Mouse (Mus musculus): ENCODE measurements around the gene Tns4. TPM values are rescaled to one million over a fixed set of nuclear protein-coding genes. Genes with fewer than 3 reads are reported as not detected.
A peak's percentile ranks its signal among the peaks of the same experiment; 100 is the strongest.

The Tns4 gene
- polyA plus RNA-seq, 1 experiment from 2014 or later: 0.16 TPM

- H3K27me3 ChIP-seq (replicated peaks; ENCODE audit: control insufficient read depth, insufficient read depth, low read length): no peaks in the 10 kb centered on the region
- no peaks in the 10 kb centered on the region for H3K9me3 ChIP-seq (ENCODE audit: control insufficient read depth, low read length)
- peak overlapping the region; percentile 100 for H3K4me2 ChIP-seq (ENCODE audit: low read length)
- ATAC-seq: peak; percentile 37; the same call in 1 of the 2 replicates
- peak overlapping the region; percentile 66 for H3K4me3 ChIP-seq (ENCODE audit: low read length)
- H3K36me3 ChIP-seq (ENCODE audit: control insufficient read depth, insufficient read depth, low read length): no peaks in the 10 kb centered on the region
- H3K9ac ChIP-seq (ENCODE audit: low read depth, low read length): peak overlapping the region; percentile 86
- peaks cover 18% of the 10 kb centered on the region for H3K4me1 ChIP-seq (ENCODE audit: control insufficient read depth, insufficient read depth, low read depth, low read length)
- 1% methylated on average over 17 of the region's 17 CpGs for WGBS
- peak overlapping the region; percentile 74; the same call in 1 of the 2 replicates for H3K27ac ChIP-seq (ENCODE audit: low read depth, low read length)
These were observed 48.6 kb downstream of the Tns4 start for GRCm38 (mm10) chr11:99040346-99040974.

GRCm38 (mm10) chr11:99039782-99040181, 49.3 kb downstream of the Tns4 start:
- Histone ChIP-seq H3K27ac (ENCODE audit: low read depth, low read length) (no peak overlapping the region), H3K9ac (ENCODE audit: low read depth, low read length) (peak overlapping the region; percentile 24), H3K4me2 (ENCODE audit: low read length) (peak overlapping the region; percentile 100), H3K36me3 (ENCODE audit: control insufficient read depth, insufficient read depth, low read length) (no peaks in the 10 kb centered on the region), H3K4me1 (ENCODE audit: control insufficient read depth, insufficient read depth, low read depth, low read length) (peaks cover 18% of the 10 kb centered on the region), H3K9me3 (ENCODE audit: control insufficient read depth, low read length) (no peaks in the 10 kb centered on the region), H3K4me3 (ENCODE audit: low read length) (peak overlapping the region; percentile 66), H3K27me3 (replicated peaks; ENCODE audit: control insufficient read depth, insufficient read depth, low read length) (no peaks in the 10 kb centered on the region)
- WGBS: 0% methylated on average over 15 of the region's 15 CpGs
- peak; percentile 88 for ATAC-seq

DNA sequence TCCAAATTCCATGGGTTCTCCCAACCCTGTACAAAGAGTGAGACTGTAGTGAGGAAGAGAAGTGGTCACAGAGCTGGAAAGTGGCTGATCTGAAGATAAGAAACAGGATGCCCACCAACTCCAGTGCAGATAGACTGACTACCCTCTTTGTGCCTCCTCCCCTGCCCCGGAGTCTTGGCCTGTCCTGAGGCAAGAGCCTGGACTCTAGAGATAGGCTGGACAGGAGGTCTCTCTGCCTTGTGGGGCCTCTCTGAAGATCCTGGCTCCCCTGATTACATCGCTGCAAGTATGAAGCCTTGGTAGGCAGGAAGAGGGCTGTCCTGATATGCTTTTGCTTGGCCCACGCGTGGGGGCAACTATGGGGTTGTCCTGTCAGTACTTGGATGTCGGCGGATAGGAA, 52.9 kb downstream of the Tns4 start:
- WGBS: 83% methylated on average over 6 of the region's 6 CpGs
- H3K4me3 ChIP-seq (ENCODE audit: low read length): no peak overlapping the region
- no peaks in the 10 kb centered on the region for H3K36me3 ChIP-seq (ENCODE audit: control insufficient read depth, insufficient read depth, low read length)
- no peaks in the 10 kb centered on the region for H3K27me3 ChIP-seq (replicated peaks; ENCODE audit: control insufficient read depth, insufficient read depth, low read length)
- ATAC-seq: no peak
- H3K9ac ChIP-seq (ENCODE audit: low read depth, low read length): no peak overlapping the region
- no peaks in the 10 kb centered on the region for H3K9me3 ChIP-seq (ENCODE audit: control insufficient read depth, low read length)
- H3K27ac ChIP-seq (ENCODE audit: low read depth, low read length): no peak overlapping the region
- no peak overlapping the region for H3K4me2 ChIP-seq (ENCODE audit: low read length)
- peaks cover 7% of the 10 kb centered on the region; the same call in 1 of the 2 replicates for H3K4me1 ChIP-seq (ENCODE audit: control insufficient read depth, insufficient read depth, low read depth, low read length)

- ATAC-seq: no peak
- Histone ChIP-seq H3K27ac (ENCODE audit: low read depth, low read length) (no peak overlapping the region), H3K4me3 (ENCODE audit: low read length) (no peak overlapping the region), H3K9me3 (ENCODE audit: control insufficient read depth, low read length) (no peaks in the 10 kb centered on the region), H3K36me3 (ENCODE audit: control insufficient read depth, insufficient read depth, low read length) (no peaks in the 10 kb centered on the region), H3K4me1 (ENCODE audit: control insufficient read depth, insufficient read depth, low read depth, low read length) (peaks cover under 1% of the 10 kb centered on the region; the same call in 1 of the 2 replicates), H3K27me3 (replicated peaks; ENCODE audit: control insufficient read depth, insufficient read depth, low read length) (no peaks in the 10 kb centered on the region), H3K9ac (ENCODE audit: low read depth, low read length) (no peak overlapping the region), H3K4me2 (ENCODE audit: low read length) (no peak overlapping the region)
- 73% methylated on average over 4 of the region's 4 CpGs for WGBS
These were observed 53.8 kb downstream of the Tns4 start for GRCm38 (mm10) chr11:99035350-99035749.

GRCm38 (mm10) chr11:99026899-99027440, 62.1 kb downstream of the Tns4 start:
- peaks cover 11% of the 10 kb centered on the region for H3K4me1 ChIP-seq (ENCODE audit: control insufficient read depth, insufficient read depth, low read depth, low read length)
- no peak overlapping the region for H3K4me3 ChIP-seq (ENCODE audit: low read length)
- no peaks in the 10 kb centered on the region for H3K9me3 ChIP-seq (ENCODE audit: control insufficient read depth, low read length)
- no peak overlapping the region for H3K27ac ChIP-seq (ENCODE audit: low read depth, low read length)
- no peak overlapping the region for H3K4me2 ChIP-seq (ENCODE audit: low read length)
- H3K36me3 ChIP-seq (ENCODE audit: control insufficient read depth, insufficient read depth, low read length): no peaks in the 10 kb centered on the region
- no peaks in the 10 kb centered on the region for H3K27me3 ChIP-seq (replicated peaks; ENCODE audit: control insufficient read depth, insufficient read depth, low read length)
- 82% methylated on average over 12 of the region's 12 CpGs for WGBS
- H3K9ac ChIP-seq (ENCODE audit: low read depth, low read length): no peak overlapping the region
- ATAC-seq: no peak

DNA sequence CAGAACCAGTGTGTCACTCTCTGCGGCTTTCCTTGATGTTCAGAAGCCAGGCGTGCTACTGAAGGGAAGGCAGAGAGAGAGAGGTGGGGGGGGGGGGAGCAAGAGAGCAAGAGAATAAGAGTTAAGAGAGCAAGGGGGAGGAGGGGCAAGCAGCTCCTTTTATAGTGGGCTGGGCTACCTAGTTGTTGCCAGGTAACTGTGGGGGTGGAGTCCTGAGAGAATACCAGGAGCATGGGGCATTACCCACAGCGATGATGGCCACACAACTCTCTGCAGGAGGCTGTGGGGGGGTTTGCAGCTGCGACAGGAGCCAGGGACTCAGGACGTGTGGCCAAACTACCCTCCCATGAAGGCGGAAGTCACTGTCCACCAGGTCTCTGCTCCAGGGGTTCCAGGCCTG, 63.2 kb downstream of the Tns4 start:
- Histone ChIP-seq H3K9ac (ENCODE audit: low read depth, low read length) (no peak overlapping the region), H3K4me1 (ENCODE audit: control insufficient read depth, insufficient read depth, low read depth, low read length) (peaks cover 11% of the 10 kb centered on the region), H3K4me2 (ENCODE audit: low read length) (no peak overlapping the region), H3K4me3 (ENCODE audit: low read length) (no peak overlapping the region), H3K27me3 (replicated peaks; ENCODE audit: control insufficient read depth, insufficient read depth, low read length) (no peaks in the 10 kb centered on the region), H3K27ac (ENCODE audit: low read depth, low read length) (no peak overlapping the region), H3K9me3 (ENCODE audit: control insufficient read depth, low read length) (no peaks in the 10 kb centered on the region), H3K36me3 (ENCODE audit: control insufficient read depth, insufficient read depth, low read length) (no peaks in the 10 kb centered on the region)
- 87% methylated on average over 6 of the region's 6 CpGs for WGBS
- no peak for ATAC-seq

DNA sequence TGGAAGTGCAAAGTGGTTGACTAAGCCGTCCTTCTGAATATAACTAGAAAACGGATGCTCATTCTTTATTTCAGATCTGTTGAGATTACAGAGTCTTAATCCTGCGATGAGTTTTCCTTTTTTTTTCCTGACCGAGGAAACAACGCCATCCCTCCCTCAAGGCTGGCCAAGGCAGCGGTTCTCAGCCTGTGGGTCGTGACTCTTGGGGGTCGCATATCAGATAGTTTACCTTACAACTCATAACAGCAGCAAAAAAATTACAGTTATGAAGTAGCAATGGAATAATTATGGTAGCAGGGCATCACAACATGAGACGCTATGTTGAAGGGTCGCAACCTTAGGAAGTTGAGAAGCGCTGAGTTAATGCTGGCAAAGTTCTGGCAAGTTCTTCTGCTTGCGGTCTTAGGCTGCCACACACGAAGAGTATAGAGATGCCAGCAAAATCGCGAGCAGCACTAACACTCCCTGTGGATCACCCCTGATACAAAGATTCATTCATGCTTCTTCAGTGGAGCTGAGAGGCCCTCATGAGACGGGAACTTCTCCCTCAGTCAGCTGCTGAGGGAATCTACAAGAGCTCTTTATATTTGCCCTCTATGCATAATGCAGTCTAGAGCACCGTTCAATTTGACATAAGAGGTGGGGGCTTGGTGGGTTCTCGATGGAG, 64.5 kb downstream of the Tns4 start:
- ATAC-seq: peak; percentile 58

GRCm38 (mm10) chr11:99023500-99024467, 65.3 kb downstream of the Tns4 start, which contains the start of gene Top2a:
TSS of gene Top2a (minus strand) at chr11:99024189.
- Histone ChIP-seq H3K4me2 (ENCODE audit: low read length) (peak within 1 kb of the TSS; percentile 73), H3K36me3 (ENCODE audit: control insufficient read depth, insufficient read depth, low read length) (no peaks in the 10 kb centered on the region; the same call in 1 of the 2 replicates), H3K27me3 (replicated peaks; ENCODE audit: control insufficient read depth, insufficient read depth, low read length) (no peaks in the 10 kb centered on the region), H3K9me3 (ENCODE audit: control insufficient read depth, low read length) (no peaks in the 10 kb centered on the region), H3K4me1 (ENCODE audit: control insufficient read depth, insufficient read depth, low read depth, low read length) (peaks cover 11% of the 10 kb centered on the region), H3K4me3 (ENCODE audit: low read length) (peak within 1 kb of the TSS; percentile 62), H3K9ac (ENCODE audit: low read depth, low read length) (peak within 1 kb of the TSS; percentile 58), H3K27ac (ENCODE audit: low read depth, low read length) (peak within 1 kb of the TSS; percentile 39; the same call in 1 of the 2 replicates)
- ATAC-seq: peak; percentile 98
- WGBS: under 1% methylated on average over 54 of the region's 54 CpGs

More for the DNA sequence above, 64.5 kb downstream of the Tns4 start:
- H3K9me3 ChIP-seq (ENCODE audit: control insufficient read depth, low read length): no peaks in the 10 kb centered on the region
- H3K4me2 ChIP-seq (ENCODE audit: low read length): peak overlapping the region; percentile 64
- WGBS: 46% methylated on average over 18 of the region's 18 CpGs
- peaks cover 11% of the 10 kb centered on the region for H3K4me1 ChIP-seq (ENCODE audit: control insufficient read depth, insufficient read depth, low read depth, low read length)
- H3K4me3 ChIP-seq (ENCODE audit: low read length): peak overlapping the region; percentile 48
- no peaks in the 10 kb centered on the region; the same call in 1 of the 2 replicates for H3K36me3 ChIP-seq (ENCODE audit: control insufficient read depth, insufficient read depth, low read length)
- H3K27ac ChIP-seq (ENCODE audit: low read depth, low read length): peak overlapping the region; percentile 39; the same call in 1 of the 2 replicates
- H3K9ac ChIP-seq (ENCODE audit: low read depth, low read length): peak overlapping the region; percentile 50; the same call in 1 of the 2 replicates
- H3K27me3 ChIP-seq (replicated peaks; ENCODE audit: control insufficient read depth, insufficient read depth, low read length): no peaks in the 10 kb centered on the region
